In the genomic region with DNA sequence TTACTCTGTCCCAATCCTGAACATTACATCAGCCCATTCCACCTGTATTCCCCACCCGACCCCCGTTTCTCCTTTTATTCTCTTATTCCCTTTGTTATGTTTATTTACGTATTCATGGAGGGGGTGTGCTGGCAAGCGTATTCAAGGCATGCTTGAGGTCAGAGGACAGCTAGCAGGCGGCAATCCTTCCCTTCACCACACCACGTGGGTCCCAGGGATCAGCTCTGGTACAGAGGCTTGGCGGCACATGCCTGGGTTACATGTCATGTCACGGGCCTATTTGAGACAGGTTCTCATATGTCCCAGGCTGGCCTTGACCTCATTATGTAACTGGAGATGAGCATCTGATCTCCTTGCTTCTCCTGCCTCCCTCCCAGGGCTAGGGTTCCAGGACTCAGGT, we compare ENCODE assay signal across 19 mouse cellular contexts. TPM values are rescaled to one million over a fixed set of nuclear protein-coding genes. Genes with fewer than 3 reads are reported as not detected.
DNase-seq lines count a peak whose midpoint lies in the region; ATAC-seq and TF ChIP-seq lines count a peak whose summit lies in the region.
"Had no signal": no experiment of that assay in that cellular context is flagged by ENCODE, and none has a peak within 500 bp of the region (broad histone marks: within the 10 kb centered on the region; RNA-seq: fewer than 3 reads in every experiment).

No protein-coding gene starts in this region.

- H3K9ac ChIP-seq in hindbrain, postnatal 0 days (replicated peaks; ENCODE audit: low read length), result no peak overlapping the region
- no peak overlapping the region for H3K9ac ChIP-seq in midbrain, embryonic 11.5 days (ENCODE audit: low read length)
- 0 out of 2 replicates have a peak overlapping the region, but pooled peaks have one; percentile 20 for H3K9ac ChIP-seq in hindbrain, embryonic 14.5 days
- H3K9ac ChIP-seq: hindbrain, embryonic 15.5 days; limb, embryonic 15.5 days; liver, postnatal 0 days had no signal

- peaks cover 9% of the 10 kb centered on the region for H3K4me1 ChIP-seq in hindbrain, embryonic 10.5 days (replicated peaks)
- H3K4me1 ChIP-seq in hindbrain, postnatal 0 days (ENCODE audit: insufficient read depth, low read length), result no peaks in the 10 kb centered on the region
- peaks cover 3% of the 10 kb centered on the region; the same call in 1 of the 2 replicates for H3K4me1 ChIP-seq in midbrain, embryonic 11.5 days (ENCODE audit: control insufficient read depth, insufficient read depth, low read length)
- peaks cover 16% of the 10 kb centered on the region for H3K4me1 ChIP-seq in midbrain, embryonic 10.5 days
- no peaks in the 10 kb centered on the region for H3K4me1 ChIP-seq in hindbrain, embryonic 14.5 days (replicated peaks; ENCODE audit: control insufficient read depth, insufficient read depth, low read length)
- H3K4me1 ChIP-seq: hindbrain, embryonic 15.5 days; limb, embryonic 15.5 days had no signal

- H3K9me3 ChIP-seq in hindbrain, embryonic 10.5 days, result no peaks in the 10 kb centered on the region
- H3K9me3 ChIP-seq in hindbrain, postnatal 0 days (ENCODE audit: low read length), result no peaks in the 10 kb centered on the region
- no peaks in the 10 kb centered on the region for H3K9me3 ChIP-seq in midbrain, embryonic 11.5 days (ENCODE audit: control insufficient read depth, low read length)
- H3K9me3 ChIP-seq in midbrain, embryonic 10.5 days (replicated peaks), result no peaks in the 10 kb centered on the region
- H3K9me3 ChIP-seq in hindbrain, embryonic 14.5 days (ENCODE audit: control insufficient read depth, low read length), result no peaks in the 10 kb centered on the region
- H3K9me3 ChIP-seq: hindbrain, embryonic 15.5 days; limb, embryonic 15.5 days had no signal

- H3K27ac ChIP-seq in hindbrain, embryonic 10.5 days, result 0 out of 2 replicates have a peak overlapping the region, but pooled peaks have one; percentile 30
- H3K27ac ChIP-seq in hindbrain, postnatal 0 days, result no peak overlapping the region
- no peak overlapping the region for H3K27ac ChIP-seq in midbrain, embryonic 11.5 days (ENCODE audit: low read depth, low read length)
- H3K27ac ChIP-seq in midbrain, embryonic 10.5 days (replicated peaks), result no peak overlapping the region
- H3K27ac ChIP-seq in hindbrain, embryonic 14.5 days, result peak overlapping the region; percentile 24; the same call in 1 of the 2 replicates
- H3K27ac ChIP-seq: hindbrain, embryonic 15.5 days; limb, embryonic 15.5 days had no signal

- peaks cover 99% of the 10 kb centered on the region for H3K36me3 ChIP-seq in hindbrain, embryonic 10.5 days
- H3K36me3 ChIP-seq in hindbrain, postnatal 0 days (ENCODE audit: insufficient read depth, low read length), result peaks cover 48% of the 10 kb centered on the region
- peaks cover 17% of the 10 kb centered on the region for H3K36me3 ChIP-seq in midbrain, embryonic 11.5 days (ENCODE audit: control insufficient read depth, insufficient read depth, low read length)
- H3K36me3 ChIP-seq in midbrain, embryonic 10.5 days, result peaks cover 98% of the 10 kb centered on the region
- peaks cover 100% of the 10 kb centered on the region for H3K36me3 ChIP-seq in hindbrain, embryonic 14.5 days (replicated peaks; ENCODE audit: control insufficient read depth, insufficient read depth)

- 34% methylated on average over 8 of the region's 8 CpGs for WGBS in hindbrain, embryonic 10.5 days
- 31% methylated on average over 8 of the region's 8 CpGs for WGBS in hindbrain, postnatal 0 days
- 44% methylated on average over 8 of the region's 8 CpGs for WGBS in midbrain, embryonic 11.5 days
- WGBS in midbrain, embryonic 10.5 days, result 50% methylated on average over 8 of the region's 8 CpGs
- 29% methylated on average over 8 of the region's 8 CpGs for whole genome bisulfite sequencing in hindbrain, embryonic 14.5 days

- no peak overlapping the region for H3K4me3 ChIP-seq in hindbrain, embryonic 10.5 days
- no peak overlapping the region for H3K4me3 ChIP-seq in hindbrain, postnatal 0 days (ENCODE audit: low read length)
- H3K4me3 ChIP-seq in midbrain, embryonic 11.5 days (ENCODE audit: low read depth, low read length), result no peak overlapping the region
- H3K4me3 ChIP-seq in midbrain, embryonic 10.5 days, result no peak overlapping the region
- no peak overlapping the region for H3K4me3 ChIP-seq in hindbrain, embryonic 14.5 days (replicated peaks; ENCODE audit: low read length)
- H3K4me3 ChIP-seq: hindbrain, embryonic 15.5 days; limb, embryonic 15.5 days; myocyte had no signal

- no peak for DNase-seq in hindbrain, embryonic 10.5 days (ENCODE audit: low spot score)
- DNase-seq in hindbrain, postnatal 0 days (ENCODE audit: low spot score), result no peak
- no peak for DNase-seq in midbrain, embryonic 11.5 days (ENCODE audit: low spot score, missing footprints)
- no peak for DNase-seq in midbrain, embryonic 10.5 days (ENCODE audit: low spot score)
- peak; percentile 76 for DNase-seq in ZHBTc4 (ENCODE audit: low read depth, low spot score)
- no peak for DNase-seq in hindbrain, embryonic 14.5 days (ENCODE audit: low spot score)
- no peak for DNase-seq in right cerebral cortex, postnatal 36 days (ENCODE audit: low spot score in 2 of 2)
- DNase-seq in adrenal gland, postnatal 36 days, result no peak
- DNase-seq: cerebellum, adult 11 months; cerebellum, postnatal 36 days; heart, adult 11 months; kidney, adult 9 months; liver, postnatal 0 days; thymus, postnatal 4 days had no signal

- no peak for TF ChIP-seq CTCF in hindbrain, postnatal 0 days (IDR thresholded peaks at IDR 0.05; ENCODE audit: low read depth)

- no peak overlapping the region for H3K4me2 ChIP-seq in hindbrain, postnatal 0 days (ENCODE audit: low read depth, low read length)
- no peak overlapping the region for H3K4me2 ChIP-seq in midbrain, embryonic 11.5 days
- H3K4me2 ChIP-seq in hindbrain, embryonic 14.5 days (replicated peaks), result no peak overlapping the region
- H3K4me2 ChIP-seq: hindbrain, embryonic 15.5 days; limb, embryonic 15.5 days had no signal

- H3K27me3 ChIP-seq in hindbrain, embryonic 10.5 days (ENCODE audit: insufficient read depth, poor library complexity, severe bottlenecking), result no peaks in the 10 kb centered on the region
- no peaks in the 10 kb centered on the region for H3K27me3 ChIP-seq in hindbrain, postnatal 0 days (ENCODE audit: insufficient read depth, low read length)
- no peaks in the 10 kb centered on the region for H3K27me3 ChIP-seq in midbrain, embryonic 11.5 days (ENCODE audit: control insufficient read depth, insufficient read depth, low read length)
- no peaks in the 10 kb centered on the region for H3K27me3 ChIP-seq in midbrain, embryonic 10.5 days (ENCODE audit: low read depth, poor library complexity, severe bottlenecking)
- H3K27me3 ChIP-seq in hindbrain, embryonic 14.5 days (ENCODE audit: control insufficient read depth, insufficient read depth, low read length), result no peaks in the 10 kb centered on the region
- H3K27me3 ChIP-seq: hindbrain, embryonic 15.5 days; limb, embryonic 15.5 days; Patski had no signal

- no peak for ATAC-seq in hindbrain, postnatal 0 days
- ATAC-seq in midbrain, embryonic 11.5 days (ENCODE audit: low FRiP score), result 0 out of 2 replicates have a peak, but pooled peaks have one; percentile 56
- no peak for ATAC-seq in hindbrain, embryonic 14.5 days (ENCODE audit: low FRiP score)
- ATAC-seq: liver, postnatal 0 days; Patski had no signal

RNA-seq across cellular contexts. Expression of gene Brsk1, which starts 11.9 kb away (rescaled TPM):
- 1.7 and 2.8 TPM in 2 replicates for polyA plus RNA-seq in hindbrain, embryonic 10.5 days (2016; fragmentation: Nextera tagmentation; extraction: Ambion mirVana)
- 195 and 217 TPM in 2 replicates for total RNA-seq in hindbrain, postnatal 0 days (2014; rRNA removed)
- polyA plus RNA-seq in hindbrain, postnatal 0 days (2015; fragmentation: Nextera tagmentation; extraction: Ambion mirVana), result 6.7 and 7.1 TPM in 2 replicates
- 2.3 and 3.2 TPM in 2 replicates for polyA plus RNA-seq in midbrain, embryonic 11.5 days (2014; fragmentation: Nextera tagmentation; extraction: Ambion mirVana)
- 1.7 and 2.3 TPM in 2 replicates for polyA plus RNA-seq in midbrain, embryonic 10.5 days (2016; fragmentation: Nextera tagmentation; extraction: Ambion mirVana)
- 10.3 and 10.5 TPM in 2 replicates for polyA plus RNA-seq in hindbrain, embryonic 14.5 days (2014; fragmentation: Nextera tagmentation; extraction: Ambion mirVana)
- total RNA-seq in adrenal gland, postnatal 36 days (2021), result 1 to 10 TPM; 6.6 to 8.0 TPM
- polyA plus RNA-seq: liver, postnatal 0 days had no signal

RNA-seq across cellular contexts. Expression of gene Hspbp1, which starts 17.5 kb away (rescaled TPM):
- polyA plus RNA-seq in hindbrain, embryonic 10.5 days (2016; fragmentation: Nextera tagmentation; extraction: Ambion mirVana), result 131 and 139 TPM in 2 replicates
- total RNA-seq in hindbrain, postnatal 0 days (2014; rRNA removed), result 259 and 288 TPM in 2 replicates
- polyA plus RNA-seq in hindbrain, postnatal 0 days (2015; fragmentation: Nextera tagmentation; extraction: Ambion mirVana), result 172 and 174 TPM in 2 replicates
- 111 and 113 TPM in 2 replicates for polyA plus RNA-seq in midbrain, embryonic 11.5 days (2014; fragmentation: Nextera tagmentation; extraction: Ambion mirVana)
- 132 and 142 TPM in 2 replicates for polyA plus RNA-seq in midbrain, embryonic 10.5 days (2016; fragmentation: Nextera tagmentation; extraction: Ambion mirVana)
- 146 and 154 TPM in 2 replicates for polyA plus RNA-seq in hindbrain, embryonic 14.5 days (2014; fragmentation: Nextera tagmentation; extraction: Ambion mirVana)
- total RNA-seq in adrenal gland, postnatal 36 days (2021), result 10 to 100 TPM; 47.8 to 50.7 TPM

RNA-seq across cellular contexts. Expression of gene Tmem150b, which starts 22.7 kb away (rescaled TPM):
- polyA plus RNA-seq in hindbrain, embryonic 10.5 days (2016; fragmentation: Nextera tagmentation; extraction: Ambion mirVana), result 0.14 and 0.17 TPM in 2 replicates
- not detected in 2 replicates for total RNA-seq in hindbrain, postnatal 0 days (2014; rRNA removed)
- polyA plus RNA-seq in hindbrain, postnatal 0 days (2015; fragmentation: Nextera tagmentation; extraction: Ambion mirVana), result 0.13 TPM in 2 replicates
- polyA plus RNA-seq in midbrain, embryonic 11.5 days (2014; fragmentation: Nextera tagmentation; extraction: Ambion mirVana), result not detected in 2 replicates
- polyA plus RNA-seq in midbrain, embryonic 10.5 days (2016; fragmentation: Nextera tagmentation; extraction: Ambion mirVana), result 0.10 TPM in 2 replicates
- 0.12 and 0.24 TPM in 2 replicates for polyA plus RNA-seq in hindbrain, embryonic 14.5 days (2014; fragmentation: Nextera tagmentation; extraction: Ambion mirVana)
- under 1 TPM; 0.16 to 0.43 TPM for total RNA-seq in adrenal gland, postnatal 36 days (2021)
- total RNA-seq: left cerebral cortex, postnatal 10 days had no signal

RNA-seq across cellular contexts. Expression of gene Kmt5c, which starts 37.6 kb away (rescaled TPM):
- polyA plus RNA-seq in hindbrain, embryonic 10.5 days (2016; fragmentation: Nextera tagmentation; extraction: Ambion mirVana), result 94.8 and 106 TPM in 2 replicates
- 29.3 and 39.5 TPM in 2 replicates for total RNA-seq in hindbrain, postnatal 0 days (2014; rRNA removed)
- 30.7 and 36.5 TPM in 2 replicates for polyA plus RNA-seq in hindbrain, postnatal 0 days (2015; fragmentation: Nextera tagmentation; extraction: Ambion mirVana)
- 65.4 and 71.5 TPM in 2 replicates for polyA plus RNA-seq in midbrain, embryonic 11.5 days (2014; fragmentation: Nextera tagmentation; extraction: Ambion mirVana)
- 91.6 and 103 TPM in 2 replicates for polyA plus RNA-seq in midbrain, embryonic 10.5 days (2016; fragmentation: Nextera tagmentation; extraction: Ambion mirVana)
- polyA plus RNA-seq in hindbrain, embryonic 14.5 days (2014; fragmentation: Nextera tagmentation; extraction: Ambion mirVana), result 44.9 and 53.7 TPM in 2 replicates
- 10 to 100 TPM; 30.5 to 34.6 TPM for total RNA-seq in adrenal gland, postnatal 36 days (2021)

RNA-seq across cellular contexts. Expression of gene Ppp6r1, which starts 43.5 kb away (rescaled TPM):
- polyA plus RNA-seq in hindbrain, embryonic 10.5 days (2016; fragmentation: Nextera tagmentation; extraction: Ambion mirVana), result 9.4 and 11.5 TPM in 2 replicates
- 136 and 142 TPM in 2 replicates for total RNA-seq in hindbrain, postnatal 0 days (2014; rRNA removed)
- polyA plus RNA-seq in hindbrain, postnatal 0 days (2015; fragmentation: Nextera tagmentation; extraction: Ambion mirVana), result 9.4 and 10.3 TPM in 2 replicates
- polyA plus RNA-seq in midbrain, embryonic 11.5 days (2014; fragmentation: Nextera tagmentation; extraction: Ambion mirVana), result 4.4 and 6.1 TPM in 2 replicates
- 9.2 and 9.8 TPM in 2 replicates for polyA plus RNA-seq in midbrain, embryonic 10.5 days (2016; fragmentation: Nextera tagmentation; extraction: Ambion mirVana)
- 6.2 and 8.4 TPM in 2 replicates for polyA plus RNA-seq in hindbrain, embryonic 14.5 days (2014; fragmentation: Nextera tagmentation; extraction: Ambion mirVana)
- total RNA-seq in adrenal gland, postnatal 36 days (2021), result 10 to 100 TPM; 82.6 to 89.5 TPM

Comparison
In these comparisons a context has a peak if more than half of its experiments do, and no peak if none do; other contexts are left out.
1. H3K27ac ChIP-seq: peak in hindbrain, embryonic 10.5 days (single experiment) and hindbrain, embryonic 14.5 days (single experiment); none in hindbrain, postnatal 0 days (single experiment), midbrain, embryonic 11.5 days (single experiment) and midbrain, embryonic 10.5 days (single experiment).